ENCODE assay signal across 8 mouse cellular contexts in genomic region chr12:40082453-40083238, GRCm38 (mm10). TPM values are rescaled to one million over a fixed set of nuclear protein-coding genes. Genes with fewer than 3 reads are reported as not detected.
DNase-seq lines count a peak whose midpoint lies in the region; ATAC-seq and TF ChIP-seq lines count a peak whose summit lies in the region.

No protein-coding gene starts in this region.

- H3K36me3 ChIP-seq in heart, adult 2 months (ENCODE audit: control insufficient read depth, insufficient read depth, low read length): no peaks in the 10 kb centered on the region
- H3K36me3 ChIP-seq in heart, embryonic 10.5 days: no peaks in the 10 kb centered on the region
- H3K36me3 ChIP-seq in neural tube, embryonic 14.5 days (ENCODE audit: control insufficient read depth, insufficient read depth, low read length): no peaks in the 10 kb centered on the region
- H3K36me3 ChIP-seq in stomach, postnatal 0 days (ENCODE audit: control insufficient read depth, insufficient read depth, low read length): no peaks in the 10 kb centered on the region

- DNase-seq in heart, adult 2 months: no peak
- DNase-seq in heart, embryonic 10.5 days (ENCODE audit: low spot score): no peak
- no peak for DNase-seq in neural tube, embryonic 10.5 days (ENCODE audit: extremely low spot score, low spot score)
- peak; percentile 21 for DNase-seq in forelimb bud, embryonic 11.5 days (ENCODE audit: low read depth, low spot score)
- DNase-seq in stomach, postnatal 0 days (ENCODE audit: low spot score): no peak
- DNase-seq in adrenal gland, postnatal 10 days: no peak
- no peak for DNase-seq in frontal cortex, postnatal 10 days (ENCODE audit: low spot score in 2 of 2)

- no peak for TF ChIP-seq POLR2A in heart, adult 2 months (IDR thresholded peaks at IDR 0.05; ENCODE audit: insufficient read depth, low read depth, low read length)

- TF ChIP-seq CTCF in heart, adult 2 months (IDR thresholded peaks at IDR 0.05): peak; percentile 92
- peak; percentile 82 for TF ChIP-seq CTCF in stomach, postnatal 0 days (IDR thresholded peaks at IDR 0.05; ENCODE audit: low read depth)

- H3K4me3 ChIP-seq in heart, adult 2 months: no peak overlapping the region
- H3K4me3 ChIP-seq in heart, embryonic 10.5 days: no peak overlapping the region
- no peak overlapping the region for H3K4me3 ChIP-seq in neural tube, embryonic 14.5 days (ENCODE audit: low read depth, low read length)
- no peak overlapping the region for H3K4me3 ChIP-seq in stomach, postnatal 0 days (ENCODE audit: low read depth, low read length)

- no peaks in the 10 kb centered on the region for H3K79me2 ChIP-seq in heart, adult 2 months (replicated peaks; ENCODE audit: control insufficient read depth, insufficient read depth, low read length)

- H3K4me1 ChIP-seq in heart, adult 2 months (ENCODE audit: control insufficient read depth, insufficient read depth, low read length): no peaks in the 10 kb centered on the region
- H3K4me1 ChIP-seq in heart, embryonic 10.5 days: no peaks in the 10 kb centered on the region
- H3K4me1 ChIP-seq in neural tube, embryonic 14.5 days (ENCODE audit: control insufficient read depth, insufficient read depth, low read length): no peaks in the 10 kb centered on the region
- no peaks in the 10 kb centered on the region for H3K4me1 ChIP-seq in stomach, postnatal 0 days (replicated peaks; ENCODE audit: control insufficient read depth, insufficient read depth)

- no peak overlapping the region for H3K27ac ChIP-seq in heart, adult 2 months
- no peak overlapping the region for H3K27ac ChIP-seq in heart, embryonic 10.5 days
- no peak overlapping the region for H3K27ac ChIP-seq in neural tube, embryonic 14.5 days (ENCODE audit: low read depth, low read length)
- no peak overlapping the region for H3K27ac ChIP-seq in stomach, postnatal 0 days (replicated peaks)

- intact Hi-C loops in heart, adult 2 months (cut with DNase I): loop anchor here (1.0 to 10.0 kb wide), 2 partner anchors 82 to 742 kb away; no protein-coding TSS in a partner anchor

- 0 out of 2 replicates have a peak, but pooled peaks have one; percentile 60 for ATAC-seq in neural tube, embryonic 14.5 days (ENCODE audit: low read depth)
- peak; percentile 69; the same call in 1 of the 2 replicates for ATAC-seq in stomach, postnatal 0 days (ENCODE audit: low FRiP score, low TSS enrichment)

- no peak overlapping the region for H3K4me2 ChIP-seq in neural tube, embryonic 14.5 days (ENCODE audit: low read depth, low read length)
- H3K4me2 ChIP-seq in stomach, postnatal 0 days (replicated peaks; ENCODE audit: low read depth): no peak overlapping the region

- no peak overlapping the region for H3K9ac ChIP-seq in heart, adult 2 months (ENCODE audit: low read depth, low read length)
- no peak overlapping the region for H3K9ac ChIP-seq in neural tube, embryonic 14.5 days (replicated peaks; ENCODE audit: low read depth, low read length)
- H3K9ac ChIP-seq in stomach, postnatal 0 days (ENCODE audit: low read length): no peak overlapping the region

- H3K9me3 ChIP-seq in heart, embryonic 10.5 days: no peaks in the 10 kb centered on the region
- no peaks in the 10 kb centered on the region for H3K9me3 ChIP-seq in neural tube, embryonic 14.5 days (ENCODE audit: control insufficient read depth, low read length)
- H3K9me3 ChIP-seq in stomach, postnatal 0 days (ENCODE audit: control insufficient read depth, low read length): no peaks in the 10 kb centered on the region

- no peak for TF ChIP-seq EP300 in heart, adult 2 months (IDR thresholded peaks at IDR 0.05; ENCODE audit: insufficient read depth, low read depth, low read length)
- TF ChIP-seq EP300 in stomach, postnatal 0 days (optimal IDR thresholded peaks at IDR 0.05): no peak

- WGBS in heart, adult 2 months: 37% methylated on average over 6 of the region's 6 CpGs
- WGBS in heart, embryonic 10.5 days: 50% methylated on average over 6 of the region's 6 CpGs
- 49% methylated on average over 6 of the region's 6 CpGs for WGBS in neural tube, embryonic 14.5 days
- 26% methylated on average over 5 of the region's 6 CpGs for WGBS in stomach, postnatal 0 days

- no peaks in the 10 kb centered on the region for H3K27me3 ChIP-seq in heart, adult 2 months (ENCODE audit: control insufficient read depth, insufficient read depth, low read length)
- H3K27me3 ChIP-seq in heart, embryonic 10.5 days (ENCODE audit: insufficient read depth, poor library complexity, severe bottlenecking): no peaks in the 10 kb centered on the region
- H3K27me3 ChIP-seq in neural tube, embryonic 14.5 days (ENCODE audit: control insufficient read depth, insufficient read depth, low read length): no peaks in the 10 kb centered on the region
- H3K27me3 ChIP-seq in stomach, postnatal 0 days (ENCODE audit: control insufficient read depth, insufficient read depth, low read length): no peaks in the 10 kb centered on the region

RNA-seq across cellular contexts. Expression of gene Arl4a, which starts 44.8 kb away (rescaled TPM):
- 10 to 100 TPM; 23.8 to 25.9 TPM for total RNA-seq in heart, adult 2 months (2021)
- polyA plus RNA-seq in heart, adult 2 months (2012; rRNA removed): 8.6 and 12.9 TPM in 2 replicates
- 29.0 and 31.1 TPM in 2 replicates for polyA plus RNA-seq in heart, embryonic 10.5 days (2016; fragmentation: Nextera tagmentation; extraction: Ambion mirVana)
- polyA plus RNA-seq in neural tube, embryonic 14.5 days (2014; fragmentation: Nextera tagmentation; extraction: Ambion mirVana): 138 and 165 TPM in 2 replicates
- polyA plus RNA-seq in stomach, postnatal 0 days (2015; fragmentation: Nextera tagmentation; extraction: Ambion mirVana): 38.3 and 38.5 TPM in 2 replicates
- total RNA-seq in adrenal gland, postnatal 10 days (2021): 100 to 1,000 TPM in 1 of 2 experiments, 10 to 100 TPM in 1; 98.8 to 157 TPM

RNA-seq across cellular contexts. Expression of gene Scin, which starts 51.4 kb away (rescaled TPM):
- 1 to 10 TPM in 1 of 2 experiments, under 1 TPM in 1; 0.84 to 1.1 TPM for total RNA-seq in heart, adult 2 months (2021)
- polyA plus RNA-seq in heart, adult 2 months (2012; rRNA removed): 2.0 and 2.1 TPM in 2 replicates
- 0.28 and 1.3 TPM in 2 replicates for polyA plus RNA-seq in heart, embryonic 10.5 days (2016; fragmentation: Nextera tagmentation; extraction: Ambion mirVana)
- polyA plus RNA-seq in neural tube, embryonic 14.5 days (2014; fragmentation: Nextera tagmentation; extraction: Ambion mirVana): not detected in 2 replicates
- 0.24 and 0.27 TPM in 2 replicates for polyA plus RNA-seq in stomach, postnatal 0 days (2015; fragmentation: Nextera tagmentation; extraction: Ambion mirVana)
- total RNA-seq in adrenal gland, postnatal 10 days (2021): under 1 TPM; 0.45 to 0.63 TPM
